Mouse (Mus musculus) liver, adult 2 months (tissue): ENCODE data around the gene Il13. TPM values are rescaled to one million over a fixed set of nuclear protein-coding genes. Genes with fewer than 3 reads are reported as not detected.

Experiments used
- DNase-seq: peaks from one replicate; pipeline ENCODE4 v3.0.0-alpha.2; 2011; ENCODE audit warnings: low read depth, low spot score; ENCODE audit errors: extremely low read depth
- H3K27ac ChIP-seq: fragments of 200-500 bp; replicated peaks from 2 replicates; pipeline ENCODE4 v1.5.1; 2012; ENCODE audit warnings: low read depth, mild to moderate bottlenecking, control low read depth, inconsistent platforms, low read length; ENCODE audit not compliant: insufficient read depth
- H3K27me3 ChIP-seq: fragments of 200-500 bp; 2 replicates; pipeline ENCODE4 v1.6.1; 2012; ENCODE audit warnings: mild to moderate bottlenecking, moderate library complexity, low read length, inconsistent platforms; ENCODE audit not compliant: control insufficient read depth, insufficient read depth
- H3K36me3 ChIP-seq: fragments of 200-500 bp; 2 replicates; pipeline ENCODE4 v1.6.1; 2012; ENCODE audit warnings: low read length, inconsistent platforms; ENCODE audit not compliant: control insufficient read depth, insufficient read depth
- H3K4me1 ChIP-seq: fragments of 200-500 bp; 2 replicates; pipeline ENCODE4 v1.6.1; 2011; ENCODE audit warnings: low read length; ENCODE audit not compliant: control insufficient read depth, insufficient read depth
- H3K4me3 ChIP-seq: fragments of 200-500 bp; 2 replicates; pipeline ENCODE4 v1.5.1; 2011; ENCODE audit warnings: low read depth, mild to moderate bottlenecking, control low read depth, low read length, moderate library complexity; ENCODE audit not compliant: insufficient read depth
- H3K79me2 ChIP-seq: fragments of 200-500 bp; 2 replicates; pipeline ENCODE4 v1.6.1; 2012; ENCODE audit warnings: inconsistent platforms, mild to moderate bottlenecking, low read length, moderate library complexity; ENCODE audit not compliant: control insufficient read depth, insufficient read depth
- H3K9ac ChIP-seq: fragments of 200-500 bp; 2 replicates; pipeline ENCODE4 v1.6.1; 2012; ENCODE audit warnings: low read depth, mild to moderate bottlenecking, control low read depth, inconsistent platforms, low read length
- CTCF ChIP-seq: fragments of 200-500 bp; IDR thresholded peaks from 2 replicates; pipeline ENCODE4 v1.5.1; 2011; ENCODE audit warnings: low read depth, low read length, control low read depth
- POLR2A ChIP-seq: fragments of 200-500 bp; IDR thresholded peaks from 2 replicates; pipeline ENCODE4 v1.6.1; 2011; ENCODE audit warnings: low read length, control low read depth; ENCODE audit not compliant: insufficient read depth; ENCODE audit errors: extremely low read depth
- WGBS: fragments of 180-500 bp; shearing (Covaris S2); methylation state at CpG from one replicate; pipeline ENCODE4 v1.1.7; 2018; 5-methylcytosine and 5-hydroxymethylcytosine counted together
- polyA plus RNA-seq: library from polyadenylated mRNA; depleted of rRNA; stranded (reverse); fragments of >200 nt; gene quantifications from 2 replicates; pipeline ENCODE4 v1.2.3, GENCODE M21; 2012; rRNA removed
- total RNA-seq: library from RNA; depleted of rRNA; stranded (reverse); fragments of >200 nt; gene quantifications from 2 replicates; pipeline ENCODE4 v1.2.3, GENCODE M21; 2014; rRNA removed

Il13 gene
- total RNA-seq (not detected in 2 replicates), polyA plus RNA-seq (not detected in 2 replicates)

DNA sequence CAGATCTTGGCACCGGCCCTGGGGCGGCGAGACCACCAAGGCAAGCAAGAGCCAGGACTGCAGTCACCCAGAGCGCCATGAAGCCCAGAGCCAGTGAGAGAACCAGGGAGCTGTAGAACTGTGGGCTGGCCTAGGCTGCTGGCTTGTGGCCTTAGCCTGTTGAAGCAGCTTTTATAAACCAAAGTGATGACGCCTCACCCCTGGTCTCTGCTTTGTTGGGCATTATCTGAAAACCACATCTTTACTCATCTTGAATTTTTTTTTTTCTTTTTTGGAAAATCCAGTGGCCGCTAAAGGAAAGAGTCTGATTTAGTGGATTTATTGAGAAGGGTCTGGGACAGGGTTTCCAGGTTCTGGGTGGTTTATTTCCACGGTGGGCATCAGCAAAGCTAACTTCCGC, at the start of gene Il13:
Gene Il13 (minus strand): TSS at position 147 of the 400 bp plus-strand sequence.
- no peaks in the 10 kb centered on the region for H3K79me2 ChIP-seq
- 95% methylated on average over 8 of the region's 8 CpGs for WGBS
- TF ChIP-seq CTCF: no peak
- TF ChIP-seq POLR2A: no peak

DNA sequence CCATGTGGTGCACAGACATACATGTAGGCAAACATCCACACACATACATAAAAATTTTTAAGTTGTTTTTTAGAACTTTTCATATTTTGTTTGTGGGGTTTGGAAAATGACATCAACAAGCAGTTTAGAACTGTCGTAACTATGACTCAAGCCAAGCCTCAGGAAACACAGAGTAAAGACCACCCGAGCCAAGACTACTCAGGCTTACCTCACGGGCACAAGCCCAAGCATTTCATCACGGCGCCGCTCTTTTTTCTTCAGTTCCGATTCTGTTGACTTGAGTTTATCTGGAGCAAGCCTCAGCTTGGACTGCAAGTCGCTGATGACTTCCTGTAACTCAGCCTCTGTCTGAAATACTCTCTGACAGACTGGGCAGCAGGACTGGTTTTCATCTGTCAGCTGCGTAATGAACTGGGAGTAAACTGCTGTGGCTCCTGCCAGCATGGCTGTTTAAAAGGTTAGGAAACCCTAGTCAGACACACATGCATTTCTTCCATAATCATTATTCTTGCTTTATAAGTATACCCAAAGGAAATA, 48.6 kb upstream of the Il13 start:
- whole genome bisulfite sequencing: 82% methylated on average over 9 of the region's 9 CpGs
- no peaks in the 10 kb centered on the region for H3K79me2 ChIP-seq
- TF ChIP-seq CTCF (no peak), POLR2A (no peak)
- H3K27ac ChIP-seq: no peak overlapping the region
- no peak overlapping the region for H3K4me3 ChIP-seq
- no peak overlapping the region for H3K9ac ChIP-seq
- peaks cover 25% of the 10 kb centered on the region for H3K36me3 ChIP-seq
- no peaks in the 10 kb centered on the region for H3K4me1 ChIP-seq
- H3K27me3 ChIP-seq: no peaks in the 10 kb centered on the region
- DNase-seq: no peak

More for the DNA sequence above, at the start of gene Il13:
- no peak within 1 kb of the TSS for H3K27ac ChIP-seq
- H3K9ac ChIP-seq: no peak within 1 kb of the TSS
- H3K36me3 ChIP-seq: no peaks in the 10 kb centered on the region
- H3K4me3 ChIP-seq: no peak within 1 kb of the TSS
- H3K4me1 ChIP-seq: no peaks in the 10 kb centered on the region
- DNase-seq: no peak
- peaks cover 10% of the 10 kb centered on the region for H3K27me3 ChIP-seq

DNA sequence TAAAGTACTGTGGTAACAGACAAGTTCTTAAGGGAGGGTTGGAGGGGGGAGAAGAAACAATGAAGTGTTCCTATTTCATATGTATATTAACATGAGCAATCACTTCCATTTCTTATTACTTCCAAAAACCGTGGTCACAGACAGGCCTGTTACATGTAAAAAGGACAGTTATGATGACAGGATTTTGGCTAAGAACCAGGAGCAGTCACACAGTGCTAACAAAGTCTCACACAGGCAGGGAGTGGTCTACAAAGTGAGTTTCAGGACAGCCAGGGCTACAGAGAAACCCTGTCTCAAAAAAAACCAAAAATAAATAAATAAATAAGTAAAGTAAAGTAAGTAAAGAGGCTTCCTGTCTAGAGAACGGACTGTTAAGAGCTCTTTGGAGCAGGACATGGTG, 47.7 kb upstream of the Il13 start:
- Histone ChIP-seq H3K27ac (no peak overlapping the region), H3K36me3 (peaks cover 25% of the 10 kb centered on the region), H3K9ac (no peak overlapping the region), H3K79me2 (no peaks in the 10 kb centered on the region), H3K4me3 (no peak overlapping the region), H3K27me3 (no peaks in the 10 kb centered on the region), H3K4me1 (no peaks in the 10 kb centered on the region)
- TF ChIP-seq CTCF (no peak), POLR2A (no peak)
- WGBS: 82% methylated on average over 2 of the region's 2 CpGs
- no peak for DNase-seq

DNA sequence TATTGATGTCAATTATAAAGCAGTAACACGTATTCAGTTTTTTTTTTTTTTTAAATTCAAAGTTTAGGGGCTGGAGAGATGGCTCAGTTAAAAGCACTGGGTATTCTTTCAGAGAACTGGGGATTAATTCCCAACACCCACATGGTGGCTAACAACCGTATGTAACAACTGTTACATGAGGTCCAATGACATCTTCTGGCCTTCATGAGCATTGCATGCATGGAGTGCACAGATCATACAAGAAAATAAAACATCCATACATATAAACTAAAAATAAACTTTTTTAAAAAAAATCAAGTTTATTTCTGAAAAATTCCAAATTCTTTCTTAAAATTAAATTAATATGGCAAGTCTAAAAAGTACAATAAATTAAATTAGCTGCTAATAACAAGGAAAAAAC, 47.2 kb upstream of the Il13 start:
- DNase-seq: no peak
- Histone ChIP-seq H3K27me3 (no peaks in the 10 kb centered on the region), H3K4me3 (no peak overlapping the region), H3K27ac (no peak overlapping the region), H3K79me2 (no peaks in the 10 kb centered on the region), H3K36me3 (peaks cover 25% of the 10 kb centered on the region), H3K9ac (no peak overlapping the region), H3K4me1 (no peaks in the 10 kb centered on the region)
- WGBS: 99% methylated on average over 2 of the region's 2 CpGs
- TF ChIP-seq CTCF (no peak), POLR2A (no peak)

DNA sequence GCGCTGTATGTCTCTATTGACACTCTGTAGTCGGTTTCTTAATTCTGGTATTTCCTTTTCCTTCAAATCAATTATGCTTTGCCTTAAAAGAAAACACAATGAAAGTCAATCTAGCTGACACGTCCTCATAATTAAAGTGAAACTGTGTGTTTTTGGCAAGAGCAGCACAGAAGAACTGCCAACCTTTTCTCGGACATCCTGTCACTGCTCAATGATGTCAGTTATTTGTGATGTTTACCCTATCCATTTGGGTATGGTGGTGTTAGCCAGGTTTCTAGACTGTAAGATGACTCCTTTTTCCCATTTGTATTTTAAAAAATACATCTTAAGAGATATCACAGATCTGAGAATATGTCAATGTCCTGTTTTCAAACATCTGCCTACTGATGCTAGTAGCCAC, 45.6 kb upstream of the Il13 start:
- TF ChIP-seq CTCF: no peak
- no peak for TF ChIP-seq POLR2A
- Histone ChIP-seq H3K4me3 (no peak overlapping the region), H3K9ac (no peak overlapping the region), H3K27ac (no peak overlapping the region), H3K79me2 (no peaks in the 10 kb centered on the region), H3K27me3 (no peaks in the 10 kb centered on the region), H3K4me1 (no peaks in the 10 kb centered on the region), H3K36me3 (peaks cover 24% of the 10 kb centered on the region)
- 61% methylated on average over 4 of the region's 4 CpGs for WGBS
- no peak for DNase-seq

DNA sequence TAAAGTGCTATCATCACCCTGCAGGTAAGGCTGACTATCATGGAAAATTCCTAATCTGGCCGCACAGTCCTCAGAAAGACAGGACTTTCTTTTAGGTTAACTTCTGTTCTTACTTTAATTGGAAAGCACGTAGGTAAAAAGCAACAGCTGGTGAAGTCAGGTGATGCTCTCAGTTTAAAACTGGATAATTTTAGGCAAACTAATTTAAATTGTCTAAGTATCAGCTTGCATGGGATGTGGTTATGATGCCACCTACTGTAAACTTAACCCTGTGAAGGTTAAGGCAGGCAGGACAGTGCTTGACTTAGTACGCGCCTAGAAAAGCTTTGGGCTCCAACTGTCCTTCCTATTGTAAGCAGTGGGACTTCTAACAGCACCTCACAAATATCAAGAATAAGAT, 36.9 kb upstream of the Il13 start:
- H3K9ac ChIP-seq: no peak overlapping the region
- no peaks in the 10 kb centered on the region for H3K27me3 ChIP-seq
- DNase-seq: no peak
- H3K4me3 ChIP-seq: no peak overlapping the region
- peaks cover 36% of the 10 kb centered on the region for H3K36me3 ChIP-seq
- H3K79me2 ChIP-seq: no peaks in the 10 kb centered on the region
- H3K4me1 ChIP-seq: no peaks in the 10 kb centered on the region
- H3K27ac ChIP-seq: no peak overlapping the region
- no peak for TF ChIP-seq CTCF
- TF ChIP-seq POLR2A: no peak
- WGBS: 95% methylated on average over 4 of the region's 4 CpGs
